Mouse (Mus musculus): ENCODE data around the gene Olfr638. TPM values are rescaled to one million over a fixed set of nuclear protein-coding genes. Genes with fewer than 3 reads are reported as not detected.
"Not testable (repeated sequence)": the region's sequence is repeated elsewhere in the genome, so short reads cannot be mapped to it uniquely, and the experiment has no call there.

Gene Olfr638
- not detected for total RNA-seq (2021)
- long read RNA-seq = 0 reads

- no peak for DNase-seq (ENCODE audit: low spot score in 2 of 2)
Measured at GRCm38 (mm10) chr7:103998446-103998845, at the start of gene Olfr638. TSS of gene Olfr638 (plus strand) at chr7:103998746.

GRCm38 (mm10) chr7:103966873-103967272 lies 31.7 kb upstream of the Olfr638 start:
- not testable (repeated sequence) for DNase-seq (ENCODE audit: low spot score in 2 of 2)

GRCm38 (mm10) chr7:103970852-103971251 lies 27.7 kb upstream of the Olfr638 start, which contains the start of gene Olfr635:
TSS of gene Olfr635 (plus strand) at chr7:103971152.
- no peak for DNase-seq (ENCODE audit: low spot score in 2 of 2)

- DNase-seq (ENCODE audit: low spot score in 2 of 2) = no peak
Measured at GRCm38 (mm10) chr7:103971782-103972181, 26.8 kb upstream of the Olfr638 start.

GRCm38 (mm10) chr7:103999124-103999523 lies 578 bp downstream of the Olfr638 start:
- no peak for DNase-seq (ENCODE audit: low spot score in 2 of 2)

GRCm38 (mm10) chr7:104017203-104017602 lies 18.7 kb downstream of the Olfr638 start, which contains the start of gene Olfr639:
TSS of gene Olfr639 (minus strand) at chr7:104017303.
- DNase-seq (ENCODE audit: low spot score in 2 of 2) = no peak

- DNase-seq (ENCODE audit: low spot score in 2 of 2) = no peak
Measured at GRCm38 (mm10) chr7:104018953-104019352, 20.4 kb downstream of the Olfr638 start.

- no peak for DNase-seq (ENCODE audit: low spot score in 2 of 2)
Measured at GRCm38 (mm10) chr7:104021651-104022050, 23.1 kb downstream of the Olfr638 start.

- no peak for DNase-seq (ENCODE audit: low spot score in 2 of 2)
Measured at GRCm38 (mm10) chr7:104025473-104025872, 26.9 kb downstream of the Olfr638 start, which contains the start of gene Olfr640. TSS of gene Olfr640 (minus strand) at chr7:104025573.

- DNase-seq (ENCODE audit: low spot score in 2 of 2) = no peak
Measured at GRCm38 (mm10) chr7:104026978-104027377, 28.4 kb downstream of the Olfr638 start.

- DNase-seq (ENCODE audit: low spot score in 2 of 2) = no peak
Measured at GRCm38 (mm10) chr7:104035145-104035544, 36.6 kb downstream of the Olfr638 start, which contains the start of gene Olfr641. TSS of gene Olfr641 (plus strand) at chr7:104035445.

- no peak for DNase-seq (ENCODE audit: low spot score in 2 of 2)
Measured at GRCm38 (mm10) chr7:104050745-104051144, 52.2 kb downstream of the Olfr638 start.

- DNase-seq (ENCODE audit: low spot score in 2 of 2) = no peak
Measured at GRCm38 (mm10) chr7:104052566-104052965, 54.0 kb downstream of the Olfr638 start, which contains the start of gene Olfr642. TSS of gene Olfr642 (minus strand) at chr7:104052666.

Other genes with a start within 250 kb of the Olfr638 start
- gene Olfr630, start 241.4 kb upstream of the Olfr638 start, total RNA-seq (2021) = not detected
- gene Olfr69, start 227.2 kb upstream of the Olfr638 start, total RNA-seq (2021) = not detected
- gene Olfr68, start 219.0 kb upstream of the Olfr638 start, total RNA-seq (2021) = not detected
- not detected for gene Olfr67, start 206.9 kb upstream of the Olfr638 start, total RNA-seq (2021)
- gene Hbb-bt, start 184.8 kb upstream of the Olfr638 start, total RNA-seq (2021) = 10 to 100 TPM; 83.8 to 97.7 TPM
- gene Hbb-bs, start 170.7 kb upstream of the Olfr638 start, total RNA-seq (2021) = 100 to 1,000 TPM; 744 to 802 TPM
- not detected for gene Hbb-bh2, start 158.2 kb upstream of the Olfr638 start, total RNA-seq (2021)
- gene Hbb-bh1, start 155.6 kb upstream of the Olfr638 start, total RNA-seq (2021) = not detected
- gene Hbb-y, start 145.5 kb upstream of the Olfr638 start, total RNA-seq (2021) = not detected
- gene Olfr66, start 112.5 kb upstream of the Olfr638 start, total RNA-seq (2021) = not detected
- not detected for gene Olfr64, start 104.3 kb upstream of the Olfr638 start, total RNA-seq (2021)
- gene Olfr65, start 95.3 kb upstream of the Olfr638 start, total RNA-seq (2021) = not detected
- gene Olfr631, start 69.9 kb upstream of the Olfr638 start, total RNA-seq (2021) = not detected
- not detected for gene Olfr632, start 64.4 kb upstream of the Olfr638 start, total RNA-seq (2021)
- not detected for gene Olfr633, start 54.3 kb upstream of the Olfr638 start, total RNA-seq (2021)
- gene Olfr635, start 27.6 kb upstream of the Olfr638 start, total RNA-seq (2021) = under 1 TPM; 0.11 TPM
- under 1 TPM; 0.09 to 0.16 TPM for gene Olfr639, start 18.6 kb downstream of the Olfr638 start, total RNA-seq (2021)
- gene Olfr640, start 26.8 kb downstream of the Olfr638 start, total RNA-seq (2021) = not detected
- gene Olfr641, start 36.7 kb downstream of the Olfr638 start, total RNA-seq (2021) = not detected
- not detected for gene Olfr642, start 53.9 kb downstream of the Olfr638 start, total RNA-seq (2021)
- not detected for gene 4930516K23Rik, start 62.7 kb downstream of the Olfr638 start, total RNA-seq (2021)
- gene Olfr644, start 73.1 kb downstream of the Olfr638 start, total RNA-seq (2021) = not detected
- not detected for gene Olfr645, start 86.7 kb downstream of the Olfr638 start, total RNA-seq (2021)
- not detected for gene Olfr646, start 106.1 kb downstream of the Olfr638 start, total RNA-seq (2021)
- gene Ubqln5, start 131.1 kb downstream of the Olfr638 start, total RNA-seq (2021) = not detected
- not detected for gene Olfr643, start 138.7 kb downstream of the Olfr638 start, total RNA-seq (2021)
- gene Ubqln3, start 144.5 kb downstream of the Olfr638 start, total RNA-seq (2021) = not detected
- not detected for gene Ubqlnl, start 151.8 kb downstream of the Olfr638 start, total RNA-seq (2021)
- gene Olfm5, start 166.1 kb downstream of the Olfr638 start, total RNA-seq (2021) = not detected
- under 1 TPM; 0.11 to 0.18 TPM for gene Olfr648, start 184.6 kb downstream of the Olfr638 start, total RNA-seq (2021)
- gene Olfr649, start 197.2 kb downstream of the Olfr638 start, total RNA-seq (2021) = not detected
- under 1 TPM; 0.41 to 0.47 TPM for gene Trim6, start 220.0 kb downstream of the Olfr638 start, total RNA-seq (2021)
- 1 to 10 TPM; 1.1 to 1.2 TPM for gene Trim34a, start 245.7 kb downstream of the Olfr638 start, total RNA-seq (2021)